Mouse (Mus musculus) heart, embryonic 10.5 days (tissue): ENCODE measurements around the gene Neil3. TPM values are rescaled to one million over a fixed set of nuclear protein-coding genes. Genes with fewer than 3 reads are reported as not detected.
"Not testable (repeated sequence)": the region's sequence is repeated elsewhere in the genome, so short reads cannot be mapped to it uniquely, and the experiment has no call there.

Experiments used
- DNase-seq: peaks from one replicate; pipeline ENCODE4 v3.0.0-alpha.2; 2017; ENCODE audit warnings: low spot score
- H3K27ac ChIP-seq: fragments of 300-500 bp; sonication (generic); 2 replicates; pipeline ENCODE4 v1.5.1; 2016; ENCODE audit warnings: mild to moderate bottlenecking
- H3K27me3 ChIP-seq: fragments of 300-500 bp; sonication (generic); 2 replicates; pipeline ENCODE4 v1.6.1; 2016; ENCODE audit warnings: mild to moderate bottlenecking; ENCODE audit not compliant: poor library complexity, insufficient read depth, severe bottlenecking
- H3K36me3 ChIP-seq: fragments of 300-500 bp; sonication (generic); 2 replicates; pipeline ENCODE4 v1.6.1; 2016; ENCODE audit warnings: mild to moderate bottlenecking, moderate library complexity
- H3K4me1 ChIP-seq: fragments of 300-500 bp; sonication (generic); 2 replicates; pipeline ENCODE4 v1.6.1; 2016; ENCODE audit warnings: mild to moderate bottlenecking
- H3K4me3 ChIP-seq: fragments of 300-500 bp; sonication (generic); 2 replicates; pipeline ENCODE4 v1.5.1; 2016; ENCODE audit warnings: mild to moderate bottlenecking, moderate library complexity
- H3K9me3 ChIP-seq: fragments of 300-500 bp; sonication (generic); 2 replicates; pipeline ENCODE4 v1.6.1; 2016; ENCODE audit warnings: mild to moderate bottlenecking, moderate library complexity
- WGBS: fragments of 180-500 bp; shearing (Covaris S2); methylation state at CpG from one replicate; pipeline ENCODE4 v1.1.7; 2016; 5-methylcytosine and 5-hydroxymethylcytosine counted together
- polyA plus RNA-seq: library from polyadenylated mRNA; unstranded; fragments of >200 nt; fragmentation: Nextera tagmentation; extraction: Ambion mirVana; gene quantifications from 2 replicates; pipeline ENCODE4 v1.2.1, GENCODE M21; 2016

Neil3 gene
- polyA plus RNA-seq, 1 experiment from 2014 or later: 20.2 TPM

DNA sequence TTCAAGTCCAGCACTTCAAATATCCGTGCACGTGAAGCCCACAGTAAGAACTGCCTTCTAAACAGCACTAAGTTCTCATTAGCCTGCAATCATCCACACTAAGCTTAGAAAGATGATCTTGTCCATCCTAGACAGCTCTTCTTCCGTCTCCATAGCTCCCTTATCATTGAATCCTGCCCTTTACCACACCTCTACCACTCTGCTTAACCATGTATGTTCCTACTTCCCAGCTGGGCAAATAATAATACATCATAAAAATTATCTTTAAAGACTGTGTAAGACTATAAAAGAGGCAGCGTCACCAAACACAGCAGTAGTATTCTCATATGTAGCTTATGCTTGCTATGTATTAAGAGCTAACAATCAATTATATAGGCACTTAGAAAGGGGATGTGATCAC is 35.2 kb downstream of the Neil3 start:
- 87% methylated on average over 4 of the region's 4 CpGs for WGBS

GRCm38 (mm10) chr8:53600826-53601225 is 38.0 kb downstream of the Neil3 start:
- H3K27me3 ChIP-seq: no peaks in the 10 kb centered on the region
- no peaks in the 10 kb centered on the region for H3K9me3 ChIP-seq
- H3K4me3 ChIP-seq: no peak overlapping the region
- no peak for DNase-seq
- no peaks in the 10 kb centered on the region for H3K4me1 ChIP-seq
- H3K36me3 ChIP-seq: peaks cover 12% of the 10 kb centered on the region; the same call in 1 of the 2 replicates
- 95% methylated on average over 3 of the region's 3 CpGs for WGBS
- no peak overlapping the region for H3K27ac ChIP-seq

More for the DNA sequence above, 35.2 kb downstream of the Neil3 start:
- no peaks in the 10 kb centered on the region for H3K9me3 ChIP-seq
- no peak overlapping the region for H3K4me3 ChIP-seq
- H3K36me3 ChIP-seq: peaks cover 9% of the 10 kb centered on the region; the same call in 1 of the 2 replicates
- no peak overlapping the region for H3K27ac ChIP-seq
- H3K27me3 ChIP-seq: no peaks in the 10 kb centered on the region
- H3K4me1 ChIP-seq: no peaks in the 10 kb centered on the region
- DNase-seq: no peak

GRCm38 (mm10) chr8:53600025-53600811 is 38.6 kb downstream of the Neil3 start:
- peaks cover 15% of the 10 kb centered on the region; the same call in 1 of the 2 replicates for H3K36me3 ChIP-seq
- no peak overlapping the region for H3K27ac ChIP-seq
- H3K9me3 ChIP-seq: no peaks in the 10 kb centered on the region
- no peaks in the 10 kb centered on the region for H3K27me3 ChIP-seq
- WGBS: 93% methylated on average over 11 of the region's 11 CpGs
- no peak overlapping the region for H3K4me3 ChIP-seq
- H3K4me1 ChIP-seq: no peaks in the 10 kb centered on the region
- no peak for DNase-seq

DNA sequence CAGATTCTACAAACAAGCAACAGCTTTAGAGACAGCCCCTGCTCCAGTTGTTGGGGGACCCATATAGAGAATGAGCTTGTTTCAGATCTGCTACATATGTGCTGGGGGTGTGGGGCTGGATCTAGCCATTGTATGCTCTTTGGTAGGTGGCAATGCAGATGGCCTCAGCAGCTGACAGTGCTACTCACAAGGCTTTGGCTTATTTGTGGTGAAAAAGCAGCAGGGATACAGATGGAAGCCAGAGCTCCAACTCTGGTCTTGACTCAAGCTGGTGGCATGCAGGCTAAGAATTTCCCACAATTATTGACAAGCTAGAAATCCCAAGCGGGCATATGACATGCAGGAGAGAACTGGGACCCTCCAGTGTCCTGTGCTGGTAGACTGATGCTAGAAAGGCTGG is 40.8 kb downstream of the Neil3 start:
- Histone ChIP-seq H3K27me3 (no peaks in the 10 kb centered on the region), H3K27ac (no peak overlapping the region), H3K4me3 (no peak overlapping the region), H3K9me3 (no peaks in the 10 kb centered on the region), H3K36me3 (peaks cover 16% of the 10 kb centered on the region; the same call in 1 of the 2 replicates), H3K4me1 (no peaks in the 10 kb centered on the region)
- DNase-seq: no peak
- 85% methylated on average over 1 of the region's 1 CpGs for WGBS

- Histone ChIP-seq H3K4me3 (no peak overlapping the region), H3K27me3 (no peaks in the 10 kb centered on the region), H3K27ac (no peak overlapping the region), H3K9me3 (no peaks in the 10 kb centered on the region), H3K36me3 (peaks cover 4% of the 10 kb centered on the region; the same call in 1 of the 2 replicates), H3K4me1 (no peaks in the 10 kb centered on the region)
- WGBS: 87% methylated on average over 2 of the region's 2 CpGs
- no peak for DNase-seq
Observed at GRCm38 (mm10) chr8:53591777-53592176, 47.1 kb downstream of the Neil3 start.

DNA sequence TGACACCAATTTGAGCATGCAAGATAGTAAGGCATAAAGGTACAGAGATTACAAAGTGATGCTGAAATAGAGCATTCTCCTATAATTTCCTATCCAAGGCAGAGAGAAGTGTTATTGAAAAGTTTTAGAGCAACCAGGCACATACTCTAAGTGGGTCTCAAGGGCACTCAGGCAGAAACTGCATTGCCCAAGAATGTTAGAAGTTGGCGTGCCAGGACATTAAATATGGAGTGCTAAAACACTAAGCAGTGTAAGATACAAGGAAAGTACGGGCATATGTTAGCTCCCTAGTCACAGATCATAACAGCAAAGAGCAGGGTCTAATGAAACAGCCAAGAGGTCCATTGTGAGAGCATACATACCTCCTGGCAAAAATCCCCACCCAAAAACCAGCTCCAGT is 65.3 kb downstream of the Neil3 start:
- Histone ChIP-seq H3K9me3 (no peaks in the 10 kb centered on the region), H3K36me3 (no peaks in the 10 kb centered on the region), H3K4me3 (no peak overlapping the region), H3K27me3 (no peaks in the 10 kb centered on the region), H3K27ac (no peak overlapping the region), H3K4me1 (no peaks in the 10 kb centered on the region)
- no peak for DNase-seq
- WGBS: 73% methylated on average over 2 of the region's 2 CpGs

DNA sequence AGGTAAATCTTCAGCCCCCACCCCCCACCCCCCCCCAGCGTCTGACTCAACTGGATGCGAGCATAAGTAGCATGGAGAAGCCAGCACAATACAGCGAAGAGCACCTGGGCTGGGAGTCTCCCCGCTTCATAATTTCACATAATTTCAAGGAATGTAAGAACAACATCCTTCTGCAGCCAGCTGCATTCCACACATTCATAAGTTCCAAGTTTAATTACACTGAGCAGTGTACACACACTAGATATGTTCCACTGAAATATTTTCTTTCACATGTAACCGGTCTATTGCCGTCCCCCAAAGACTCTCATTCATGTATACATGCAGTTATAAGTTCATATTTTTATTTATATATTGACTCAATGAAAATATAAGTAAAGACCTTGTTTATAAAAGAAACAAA is 72.6 kb downstream of the Neil3 start:
- no peak overlapping the region for H3K4me3 ChIP-seq
- H3K27ac ChIP-seq: no peak overlapping the region
- DNase-seq: no peak
- H3K36me3 ChIP-seq: no peaks in the 10 kb centered on the region
- H3K27me3 ChIP-seq: no peaks in the 10 kb centered on the region
- 87% methylated on average over 6 of the region's 6 CpGs for WGBS
- H3K4me1 ChIP-seq: no peaks in the 10 kb centered on the region
- no peaks in the 10 kb centered on the region for H3K9me3 ChIP-seq

- no peak for DNase-seq
- H3K9me3 ChIP-seq: no peaks in the 10 kb centered on the region
- H3K36me3 ChIP-seq: no peaks in the 10 kb centered on the region
- no peak overlapping the region for H3K27ac ChIP-seq
- no peak overlapping the region for H3K4me3 ChIP-seq
- no peaks in the 10 kb centered on the region for H3K4me1 ChIP-seq
- WGBS: 87% methylated on average over 10 of the region's 10 CpGs
- H3K27me3 ChIP-seq: no peaks in the 10 kb centered on the region
Observed at GRCm38 (mm10) chr8:53562441-53563040, 76.3 kb downstream of the Neil3 start.

GRCm38 (mm10) chr8:53539585-53539984 is 99.3 kb downstream of the Neil3 start:
- no peaks in the 10 kb centered on the region for H3K4me1 ChIP-seq
- H3K27me3 ChIP-seq: no peaks in the 10 kb centered on the region
- no peak for DNase-seq
- H3K4me3 ChIP-seq: no peak overlapping the region
- WGBS: 82% methylated on average over 2 of the region's 2 CpGs
- H3K9me3 ChIP-seq: no peaks in the 10 kb centered on the region
- no peaks in the 10 kb centered on the region for H3K36me3 ChIP-seq
- no peak overlapping the region for H3K27ac ChIP-seq

- H3K36me3 ChIP-seq, DNase-seq, H3K27ac ChIP-seq, H3K4me1 ChIP-seq, H3K9me3 ChIP-seq, H3K27me3 ChIP-seq, H3K4me3 ChIP-seq: not testable (repeated sequence)
- 73% methylated on average over 3 of the region's 3 CpGs for WGBS
Observed at GRCm38 (mm10) chr8:53538049-53538448, 100.8 kb downstream of the Neil3 start.

Other genes with a start within 250 kb of the Neil3 start
- 25.0 and 29.4 TPM in 2 replicates for gene Aga, start 127.3 kb downstream of the Neil3 start, polyA plus RNA-seq